Mouse (Mus musculus) hindbrain, embryonic 16.5 days (tissue): ENCODE measurements around the gene Rasa3. TPM values are rescaled to one million over a fixed set of nuclear protein-coding genes. Genes with fewer than 3 reads are reported as not detected.

Experiments used
- ATAC-seq: fragments of 200-750 bp; cut with Nextera tagmentation; 2 replicates; pipeline ENCODE4 v1.8.0; 2017; ENCODE audit warnings: moderate TSS enrichment, moderate library complexity
- H3K27ac ChIP-seq: fragments of 300-500 bp; sonication (generic); 2 replicates; pipeline ENCODE4 v1.5.1; 2014; ENCODE audit warnings: low read depth, mild to moderate bottlenecking, control low read depth, low read length, moderate library complexity
- H3K27me3 ChIP-seq: fragments of 300-500 bp; sonication (generic); replicated peaks from 2 replicates; pipeline ENCODE4 v1.6.1; 2014; ENCODE audit warnings: low read length; ENCODE audit not compliant: control insufficient read depth, insufficient read depth
- H3K36me3 ChIP-seq: fragments of 300-500 bp; sonication (generic); 2 replicates; pipeline ENCODE4 v1.6.1; 2014; ENCODE audit warnings: mild to moderate bottlenecking, low read length, moderate library complexity, mixed read lengths; ENCODE audit not compliant: control insufficient read depth, insufficient read depth
- H3K4me1 ChIP-seq: fragments of 300-500 bp; sonication (generic); 2 replicates; pipeline ENCODE4 v1.6.1; 2014; ENCODE audit warnings: low read depth, low read length; ENCODE audit not compliant: control insufficient read depth, insufficient read depth
- H3K4me2 ChIP-seq: fragments of 300-500 bp; sonication (generic); 2 replicates; pipeline ENCODE4 v1.6.1; 2014; ENCODE audit warnings: mild to moderate bottlenecking, low read length, control low read depth, moderate library complexity
- H3K4me3 ChIP-seq: fragments of 300-500 bp; sonication (generic); 2 replicates; pipeline ENCODE4 v1.5.1; 2014; ENCODE audit warnings: mild to moderate bottlenecking, low read length, control low read depth, moderate library complexity
- H3K9ac ChIP-seq: fragments of 300-500 bp; sonication (generic); 2 replicates; pipeline ENCODE4 v1.6.1; 2014; ENCODE audit warnings: low read depth, mild to moderate bottlenecking, control low read depth, low read length, moderate library complexity
- H3K9me3 ChIP-seq: fragments of 300-500 bp; sonication (generic); 2 replicates; pipeline ENCODE4 v1.6.1; 2014; ENCODE audit warnings: mild to moderate bottlenecking, low read length, moderate library complexity; ENCODE audit not compliant: control insufficient read depth
- WGBS: fragments of 180-500 bp; shearing (Covaris S2); extraction: QIAGEN DNeasy Blood & Tissue Kit; methylation state at CpG from one replicate; pipeline ENCODE4 v1.1.7; 2014; 5-methylcytosine and 5-hydroxymethylcytosine counted together
- polyA plus RNA-seq: library from polyadenylated mRNA; unstranded; fragments of >200 nt; fragmentation: Nextera tagmentation; extraction: Ambion mirVana; gene quantifications from 2 replicates; pipeline ENCODE4 v1.2.1, GENCODE M21; 2015

Gene Rasa3
- polyA plus RNA-seq, 1 experiment from 2014 or later = 43.5 TPM

GRCm38 (mm10) chr8:13699323-13699949 lies 22.0 kb upstream of the Rasa3 start:
- no peaks in the 10 kb centered on the region for H3K9me3 ChIP-seq
- ATAC-seq = no peak
- H3K4me2 ChIP-seq = no peak overlapping the region
- no peak overlapping the region for H3K27ac ChIP-seq
- H3K9ac ChIP-seq = no peak overlapping the region
- H3K4me3 ChIP-seq = no peak overlapping the region
- H3K36me3 ChIP-seq = no peaks in the 10 kb centered on the region
- no peaks in the 10 kb centered on the region for H3K27me3 ChIP-seq
- H3K4me1 ChIP-seq = no peaks in the 10 kb centered on the region; the same call in 1 of the 2 replicates
- WGBS = 76% methylated on average over 5 of the region's 5 CpGs

DNA sequence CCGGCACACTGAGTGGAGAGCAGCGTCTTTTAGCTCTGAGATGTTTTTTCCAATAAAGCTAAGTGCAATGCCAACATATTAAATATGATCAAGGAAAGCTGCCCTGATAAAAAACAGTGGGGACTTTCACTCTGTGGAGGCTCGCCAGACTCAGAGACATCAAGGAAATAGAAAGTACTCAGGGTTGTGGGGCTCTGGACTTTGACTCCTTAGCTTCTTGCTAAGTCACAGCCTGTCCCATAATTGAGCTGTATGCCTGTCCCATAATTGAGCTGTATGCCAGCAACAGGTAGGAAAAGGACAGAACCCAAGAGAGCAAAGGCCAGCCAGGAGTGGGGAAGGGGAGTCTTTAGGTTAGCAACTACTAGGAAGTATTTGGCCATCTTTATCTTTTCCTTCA lies 20.9 kb upstream of the Rasa3 start:
- Histone ChIP-seq H3K4me3 (no peak overlapping the region), H3K36me3 (no peaks in the 10 kb centered on the region), H3K27me3 (no peaks in the 10 kb centered on the region), H3K9me3 (no peaks in the 10 kb centered on the region), H3K4me2 (no peak overlapping the region), H3K4me1 (peaks cover 2% of the 10 kb centered on the region; the same call in 1 of the 2 replicates), H3K27ac (no peak overlapping the region), H3K9ac (no peak overlapping the region)
- WGBS = 88% methylated on average over 3 of the region's 3 CpGs
- ATAC-seq = no peak

DNA sequence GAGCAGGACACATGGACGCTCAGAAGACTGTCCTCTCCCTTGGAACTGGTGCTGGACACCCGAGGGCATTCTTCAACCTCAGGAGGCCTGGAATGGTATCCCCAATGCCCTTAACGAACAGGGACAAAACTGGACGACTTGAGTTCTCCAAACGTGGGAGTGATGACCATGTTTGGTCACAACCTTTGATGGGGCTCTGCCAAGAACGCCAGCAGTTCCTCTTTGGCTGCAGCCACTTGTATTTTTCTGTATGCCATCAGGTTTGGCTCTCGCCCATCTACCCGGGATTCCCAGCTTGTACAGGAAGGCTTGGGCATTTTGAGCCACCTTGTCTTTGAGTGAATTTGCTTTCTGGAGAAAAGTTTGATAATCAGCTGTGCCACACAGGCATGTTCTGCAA lies 20.3 kb upstream of the Rasa3 start:
- WGBS = 72% methylated on average over 8 of the region's 8 CpGs
- no peak overlapping the region for H3K9ac ChIP-seq

DNA sequence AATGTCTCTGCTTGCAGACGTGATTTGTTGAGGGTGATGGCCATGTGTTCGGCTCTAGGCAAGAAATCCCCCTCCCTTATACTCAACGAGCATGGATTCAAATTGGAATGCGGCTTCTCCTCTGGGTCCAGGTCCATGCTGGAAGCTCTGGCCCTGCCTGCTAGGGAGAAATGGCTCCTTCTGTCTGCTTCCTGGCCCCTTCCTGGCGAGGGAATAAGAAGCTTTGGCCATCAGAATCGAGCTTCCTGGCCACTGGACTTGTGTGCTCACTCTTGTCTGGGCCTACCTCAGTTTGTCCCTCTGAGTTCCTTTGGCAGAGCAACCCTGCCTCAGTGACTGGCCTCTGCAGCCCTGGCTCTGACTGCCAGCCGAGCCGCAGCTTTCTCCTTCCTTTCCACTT lies 19.8 kb upstream of the Rasa3 start:
- Histone ChIP-seq H3K27me3 (no peaks in the 10 kb centered on the region), H3K4me3 (no peak overlapping the region), H3K9ac (no peak overlapping the region), H3K9me3 (no peaks in the 10 kb centered on the region), H3K27ac (no peak overlapping the region), H3K4me1 (peaks cover 9% of the 10 kb centered on the region), H3K4me2 (no peak overlapping the region), H3K36me3 (no peaks in the 10 kb centered on the region)
- WGBS = 74% methylated on average over 8 of the region's 8 CpGs
- no peak for ATAC-seq

More for the DNA sequence above, 20.3 kb upstream of the Rasa3 start:
- peaks cover 4% of the 10 kb centered on the region for H3K4me1 ChIP-seq
- no peak overlapping the region for H3K27ac ChIP-seq
- H3K36me3 ChIP-seq = no peaks in the 10 kb centered on the region
- no peaks in the 10 kb centered on the region for H3K27me3 ChIP-seq
- H3K4me3 ChIP-seq = no peak overlapping the region
- H3K9me3 ChIP-seq = no peaks in the 10 kb centered on the region
- no peak overlapping the region for H3K4me2 ChIP-seq
- ATAC-seq = no peak

DNA sequence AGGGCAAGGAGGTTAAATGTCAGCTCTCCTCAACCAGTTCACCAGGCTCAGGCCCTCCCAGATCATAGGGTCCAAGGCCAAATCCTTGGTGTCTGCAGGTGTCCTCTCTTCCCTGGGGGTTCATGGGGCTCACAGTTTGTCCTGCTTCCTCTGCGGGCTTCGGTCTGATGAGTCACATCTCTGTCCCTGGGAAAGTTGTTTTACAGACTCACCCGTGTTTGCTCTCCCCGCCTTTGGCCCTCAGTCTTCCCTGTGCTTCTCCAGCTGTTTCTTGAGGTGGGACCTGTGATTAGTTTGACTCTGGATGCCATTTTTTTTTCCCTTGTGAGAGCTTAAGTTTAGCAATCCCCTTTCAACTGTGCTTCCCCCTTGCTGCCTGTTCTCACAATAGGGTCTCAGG lies 18.8 kb upstream of the Rasa3 start:
- Histone ChIP-seq H3K9ac (no peak overlapping the region), H3K4me3 (no peak overlapping the region), H3K27ac (no peak overlapping the region), H3K9me3 (no peaks in the 10 kb centered on the region), H3K4me2 (no peak overlapping the region), H3K27me3 (no peaks in the 10 kb centered on the region), H3K36me3 (no peaks in the 10 kb centered on the region), H3K4me1 (peaks cover 10% of the 10 kb centered on the region)
- 81% methylated on average over 4 of the region's 4 CpGs for WGBS
- no peak for ATAC-seq

GRCm38 (mm10) chr8:13695203-13695867 lies 17.9 kb upstream of the Rasa3 start:
- 95% methylated on average over 10 of the region's 10 CpGs for WGBS
- no peak for ATAC-seq
- Histone ChIP-seq H3K36me3 (no peaks in the 10 kb centered on the region), H3K27ac (no peak overlapping the region), H3K9ac (no peak overlapping the region), H3K27me3 (no peaks in the 10 kb centered on the region), H3K4me1 (peaks cover 10% of the 10 kb centered on the region), H3K4me2 (no peak overlapping the region), H3K4me3 (no peak overlapping the region), H3K9me3 (no peaks in the 10 kb centered on the region)

- no peaks in the 10 kb centered on the region for H3K27me3 ChIP-seq
- no peak overlapping the region for H3K27ac ChIP-seq
- H3K36me3 ChIP-seq = no peaks in the 10 kb centered on the region
- no peak overlapping the region for H3K4me3 ChIP-seq
- no peak for ATAC-seq
- H3K4me1 ChIP-seq = peaks cover 10% of the 10 kb centered on the region
- H3K4me2 ChIP-seq = no peak overlapping the region
- WGBS = 58% methylated on average over 12 of the region's 12 CpGs
- H3K9ac ChIP-seq = no peak overlapping the region
- H3K9me3 ChIP-seq = no peaks in the 10 kb centered on the region
These were observed 17.3 kb upstream of the Rasa3 start for GRCm38 (mm10) chr8:13694735-13695134.

- Histone ChIP-seq H3K4me1 (peaks cover 12% of the 10 kb centered on the region), H3K27ac (peak overlapping the region; percentile 80; the same call in 1 of the 2 replicates), H3K27me3 (no peaks in the 10 kb centered on the region), H3K4me3 (no peak overlapping the region), H3K36me3 (no peaks in the 10 kb centered on the region), H3K9me3 (no peaks in the 10 kb centered on the region; the same call in 1 of the 2 replicates), H3K4me2 (no peak overlapping the region), H3K9ac (no peak overlapping the region)
- ATAC-seq = peak; percentile 84
- WGBS = 28% methylated on average over 10 of the region's 10 CpGs
These were observed 15.1 kb upstream of the Rasa3 start for GRCm38 (mm10) chr8:13692302-13693066.

DNA sequence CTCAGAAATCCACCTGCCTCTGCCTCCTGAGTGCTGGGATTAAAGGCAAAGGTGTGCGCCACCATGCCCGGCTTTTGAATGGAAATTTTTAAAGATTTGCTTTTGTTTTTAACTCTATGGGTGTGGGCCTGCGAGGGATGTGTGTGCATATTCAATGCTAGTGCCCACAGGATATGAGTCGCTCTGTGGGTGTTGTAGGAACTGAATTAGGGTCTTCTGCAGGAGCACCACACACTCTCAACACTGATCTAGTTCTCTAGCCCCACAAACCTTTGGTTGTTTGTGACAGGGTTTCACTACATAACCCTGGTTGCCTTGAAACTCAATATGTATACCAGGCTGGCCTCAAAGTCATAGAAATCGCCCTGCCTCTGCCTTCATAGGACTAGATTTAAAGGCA lies 11.9 kb upstream of the Rasa3 start:
- Histone ChIP-seq H3K4me3 (no peak overlapping the region), H3K27me3 (no peaks in the 10 kb centered on the region), H3K4me2 (no peak overlapping the region), H3K9ac (no peak overlapping the region), H3K4me1 (peaks cover 12% of the 10 kb centered on the region), H3K9me3 (no peaks in the 10 kb centered on the region; the same call in 1 of the 2 replicates), H3K36me3 (no peaks in the 10 kb centered on the region), H3K27ac (no peak overlapping the region)
- WGBS = 91% methylated on average over 5 of the region's 5 CpGs
- no peak for ATAC-seq
